Mouse (Mus musculus) bone marrow macrophage, adult 2 months (primary cell): ENCODE measurements at regions not wholly inside any gene's neighbourhood (a gene's known extent, or its start where the extent isn't known, plus 50 kb on each side); places are given as distances from the start of the nearest gene placed in this dataset.

Source experiments
- CTCF ChIP-seq: IDR thresholded peaks from 2 replicates; pipeline ENCODE4 v1.5.1; 2012; ENCODE audit warnings: low read depth, mild to moderate bottlenecking, low read length, moderate library complexity
- POLR2A ChIP-seq: IDR thresholded peaks from 2 replicates; pipeline ENCODE4 v1.6.1; 2012; ENCODE audit warnings: mild to moderate bottlenecking, low read depth, low read length, borderline replicate concordance

GRCm38 (mm10) chr2:30539305-30539704 lies 55.5 kb upstream of the Cstad start:
- no peak for TF ChIP-seq CTCF
- no peak for TF ChIP-seq POLR2A
